Mouse (Mus musculus): ENCODE data around the gene Sgta.
A peak's percentile ranks its signal among the peaks of the same experiment; 100 is the strongest.
"Not testable (repeated sequence)": the region's sequence is repeated elsewhere in the genome, so short reads cannot be mapped to it uniquely, and the experiment has no call there.

Gene Sgta

DNA sequence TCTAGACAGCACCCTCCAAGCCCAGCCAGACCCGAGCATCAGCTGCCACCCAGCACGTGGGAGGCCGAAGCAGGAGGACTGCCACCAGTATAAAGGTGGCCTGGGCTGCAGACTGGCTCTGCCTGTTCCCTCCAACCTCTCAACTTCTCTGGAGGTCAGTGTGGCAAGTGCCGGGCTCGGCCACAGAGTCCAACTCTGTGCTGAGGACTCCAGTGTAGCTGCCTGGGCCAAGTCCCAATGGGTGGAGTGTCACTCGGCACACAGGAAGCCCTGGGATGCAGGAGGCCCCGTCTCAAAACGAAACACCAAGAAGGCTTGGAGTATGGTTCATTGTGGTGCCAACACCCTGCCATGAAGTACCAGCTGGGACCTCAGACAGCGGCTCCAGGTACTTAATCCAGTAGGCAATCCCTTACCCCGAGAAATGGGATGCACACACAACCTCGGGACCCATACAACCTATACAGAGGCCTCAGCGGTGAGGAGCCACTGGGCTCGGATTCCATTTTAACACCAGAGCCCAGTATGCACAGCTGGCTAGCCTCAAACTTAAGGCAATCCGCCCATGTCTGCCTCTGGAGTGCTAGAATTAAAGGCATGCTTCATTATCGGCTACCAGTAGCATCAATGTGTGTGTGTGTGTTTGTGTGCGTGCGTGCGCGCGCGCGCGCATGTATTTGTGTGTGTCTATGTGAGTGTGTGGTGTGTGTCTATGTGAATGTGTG is 2.4 kb downstream of the Sgta start:
- no peak for DNase-seq

DNA sequence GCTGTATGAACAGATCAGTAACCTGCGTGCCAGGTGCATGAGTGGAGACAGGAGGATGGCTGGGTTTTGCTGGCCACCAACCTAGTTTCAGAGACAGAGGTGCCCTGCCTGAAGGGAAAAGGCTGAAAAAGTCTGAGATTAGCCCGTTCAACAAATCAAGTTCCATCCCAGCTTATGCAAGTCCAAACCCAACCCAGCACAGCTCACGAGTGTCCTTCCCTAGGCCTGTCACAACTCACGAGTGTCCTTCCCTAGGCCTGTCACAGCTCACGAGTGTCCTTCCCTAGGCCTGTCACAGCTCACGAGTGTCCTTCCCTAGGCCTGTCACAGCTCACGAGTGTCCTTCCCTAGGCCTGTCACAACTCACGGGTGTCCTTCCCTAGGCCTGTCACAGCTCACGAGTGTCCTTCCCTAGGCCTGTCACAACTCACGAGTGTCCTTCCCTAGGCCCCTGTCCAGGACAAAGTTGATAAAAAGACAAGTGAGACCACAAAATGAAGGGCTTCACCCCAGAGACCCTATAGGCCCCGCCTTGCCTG is 4.1 kb downstream of the Sgta start:
- DNase-seq = not testable (repeated sequence)

DNA sequence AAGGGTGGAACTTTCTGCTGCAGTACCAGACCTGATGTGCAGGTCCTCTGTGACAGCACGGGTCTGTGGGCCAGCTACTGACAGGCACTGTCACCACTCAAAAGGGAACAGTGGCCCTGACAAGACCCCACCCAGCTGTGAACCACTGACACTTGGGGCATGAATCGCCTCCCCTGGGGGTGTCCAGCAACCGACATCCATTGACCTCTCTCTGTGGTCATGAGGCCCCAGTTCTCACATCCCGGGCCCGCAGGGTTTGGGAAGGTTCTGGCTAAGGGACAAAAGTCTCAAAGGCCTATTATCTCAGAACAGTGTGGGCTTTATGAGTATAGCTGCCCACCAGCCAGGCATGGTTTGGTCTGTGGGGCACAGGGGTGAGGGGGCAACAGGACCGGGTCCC is 4.8 kb downstream of the Sgta start:
- no peak for DNase-seq

DNA sequence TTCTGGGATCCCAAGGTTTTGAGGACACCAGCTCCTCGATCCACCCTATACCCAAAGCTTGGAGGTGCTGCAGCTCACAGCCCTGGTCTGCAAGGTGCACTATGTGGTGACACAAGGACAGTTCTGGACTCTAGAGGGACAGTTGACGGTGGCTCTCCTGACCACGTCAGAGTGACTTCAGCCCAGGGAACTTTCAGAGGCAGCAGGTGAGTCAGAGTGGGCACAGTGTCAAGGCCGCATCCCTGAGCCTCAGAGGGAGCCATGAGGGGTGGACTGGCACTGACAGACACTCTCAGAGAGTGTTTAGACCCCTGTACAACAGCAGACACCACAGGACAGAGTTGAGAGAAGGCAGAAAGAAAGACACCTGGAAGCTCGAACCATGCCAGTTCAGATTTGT is 7.4 kb downstream of the Sgta start:
- no peak for DNase-seq

DNA sequence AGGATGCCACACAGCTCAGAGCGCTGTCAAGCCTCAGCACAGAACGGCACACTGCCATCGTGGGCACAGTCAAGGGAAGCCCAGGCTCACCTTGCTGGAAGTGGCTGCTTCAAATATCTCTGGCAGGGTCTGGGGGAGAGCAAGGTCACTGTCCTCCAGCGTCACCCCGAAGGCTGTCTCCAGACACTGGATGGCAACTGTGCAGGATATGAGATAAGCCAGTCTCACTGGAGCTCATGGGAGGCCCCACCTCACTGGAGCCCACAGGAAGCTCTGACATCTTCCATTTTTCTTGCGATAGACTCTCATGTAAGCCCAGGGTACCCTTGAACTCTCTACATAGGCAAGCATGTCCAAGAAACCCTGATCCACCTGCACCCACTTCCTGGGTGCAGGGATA is 8.8 kb downstream of the Sgta start:
- DNase-seq = no peak

DNA sequence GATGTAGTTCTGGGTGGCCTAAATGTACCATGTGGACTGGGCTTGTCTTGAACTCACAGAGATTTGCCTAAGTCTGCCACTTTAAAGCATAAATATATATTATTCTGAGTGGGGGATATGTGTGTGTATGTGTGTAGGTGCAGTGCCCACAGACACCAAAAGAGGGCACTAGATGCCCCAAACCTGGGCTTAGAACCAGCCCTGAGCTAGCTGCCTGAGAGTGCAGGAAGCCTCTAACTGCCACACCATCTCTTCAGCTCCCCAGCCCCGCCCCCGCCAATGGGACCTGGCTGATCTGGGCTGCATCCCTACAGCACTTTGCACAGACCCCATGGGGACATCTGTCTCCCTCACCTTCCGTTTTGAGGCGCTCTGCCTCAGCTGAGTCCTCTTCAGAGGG is 9.3 kb downstream of the Sgta start:
- peak in 1 of 2 experiments; percentile 54 for DNase-seq

DNA sequence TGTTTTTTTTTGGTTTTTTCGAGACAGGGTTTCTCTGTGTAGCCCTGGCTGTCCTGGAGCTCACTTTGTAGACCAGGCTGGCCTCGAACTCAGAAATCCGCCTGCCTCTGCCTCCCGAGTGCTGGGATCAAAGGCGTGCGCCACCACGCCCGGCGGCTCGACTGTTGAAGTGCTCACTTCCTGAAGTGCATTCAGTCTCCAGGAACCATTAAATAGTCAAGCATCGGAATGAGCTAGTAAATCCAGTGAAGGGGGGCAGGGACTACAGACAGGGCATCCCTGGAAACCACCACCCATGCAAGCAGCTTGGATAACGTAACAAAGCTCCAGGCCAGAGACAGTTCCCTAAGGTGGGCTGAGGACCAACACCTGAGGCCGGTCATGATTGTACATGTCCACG is 14.7 kb downstream of the Sgta start:
- DNase-seq = not testable (repeated sequence)

DNA sequence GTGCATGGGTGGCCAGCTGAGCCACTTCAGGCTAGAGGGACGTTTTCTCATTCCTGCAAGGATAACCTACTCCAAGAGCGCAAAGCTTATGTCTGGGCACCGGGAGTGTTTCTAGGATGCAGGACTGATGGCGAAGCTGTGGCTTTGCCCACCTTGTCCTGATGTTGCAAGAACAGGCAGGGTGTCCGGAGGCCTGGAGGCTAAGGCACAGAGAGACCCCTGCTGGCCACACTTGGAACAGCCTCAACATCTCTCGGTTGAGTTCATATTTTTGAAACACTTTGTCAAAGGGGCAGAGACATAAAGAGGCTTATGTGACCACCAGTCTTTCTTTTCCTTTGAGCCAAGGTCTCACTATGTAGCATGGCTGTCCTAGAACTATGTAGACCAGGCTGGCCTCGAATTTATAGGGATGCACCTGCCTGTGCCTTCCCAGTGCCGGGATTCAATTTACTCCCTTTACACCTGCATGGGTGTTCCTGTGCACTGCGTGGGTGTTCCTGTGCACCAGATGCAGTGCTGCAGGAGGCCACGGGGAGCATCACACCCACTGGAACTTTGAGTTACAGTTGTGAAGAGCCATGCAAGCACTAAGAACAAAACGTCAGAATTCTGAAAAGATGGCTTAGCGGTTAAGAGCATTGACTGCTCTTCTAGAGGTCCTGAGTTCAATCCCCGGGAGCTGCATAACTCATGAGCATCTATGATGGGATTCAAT is 18.4 kb downstream of the Sgta start:
- peak; percentile 82 to 89 for DNase-seq

DNA sequence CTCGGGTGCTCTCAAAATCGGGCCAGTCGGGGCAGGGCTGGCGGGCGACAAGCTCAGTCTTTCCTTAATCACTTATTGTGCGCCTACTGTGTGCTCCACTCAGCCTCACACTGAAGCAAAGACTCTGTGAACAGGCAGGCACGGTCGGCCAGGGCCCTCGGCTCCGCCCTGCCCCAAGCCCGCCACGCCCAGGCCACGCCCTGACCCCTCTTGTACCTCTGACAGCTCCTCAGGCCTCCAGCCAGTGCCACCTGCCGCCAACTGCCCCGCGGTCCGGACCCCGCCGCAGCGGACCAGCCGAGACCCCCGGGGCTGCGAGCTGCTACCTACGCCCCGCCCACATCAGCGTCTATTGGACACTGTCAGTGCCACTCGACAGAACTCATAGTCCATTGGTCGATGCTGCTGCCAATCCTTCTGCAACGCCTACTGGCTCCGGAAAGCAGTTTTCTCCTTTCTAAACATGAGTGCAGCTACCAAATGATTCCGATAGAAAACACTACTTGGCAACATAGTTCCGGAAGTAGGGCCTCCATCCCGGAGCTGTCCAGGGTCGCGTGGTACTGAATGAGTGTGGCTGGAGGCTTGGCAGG is 22.9 kb downstream of the Sgta start, which contains the start of gene Slc39a3:
Gene Slc39a3 (minus strand): TSS at position 439 of the 593 bp plus-strand sequence.
- peak; percentile 100 for DNase-seq

DNA sequence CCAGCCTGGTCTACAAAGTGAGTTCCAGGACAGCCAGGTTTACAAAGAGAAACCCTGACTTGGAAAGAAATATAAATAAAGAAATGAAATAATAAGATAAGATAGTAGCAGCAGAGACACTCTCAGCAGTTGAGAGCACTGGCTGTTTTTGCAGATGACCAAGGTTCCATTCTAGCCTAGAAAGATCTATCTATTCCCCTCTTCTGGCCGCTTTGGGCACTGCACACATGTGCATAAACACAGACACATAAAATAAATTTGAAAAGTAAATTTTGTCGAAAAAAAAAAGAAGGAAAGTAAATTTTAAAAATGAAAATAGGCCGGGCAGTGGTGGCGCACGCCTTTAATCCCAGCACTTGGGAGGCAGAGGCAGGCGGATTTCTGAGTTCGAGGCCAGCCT is 23.7 kb downstream of the Sgta start:
- DNase-seq = peak in 1 of 2 experiments; percentile 65

DNA sequence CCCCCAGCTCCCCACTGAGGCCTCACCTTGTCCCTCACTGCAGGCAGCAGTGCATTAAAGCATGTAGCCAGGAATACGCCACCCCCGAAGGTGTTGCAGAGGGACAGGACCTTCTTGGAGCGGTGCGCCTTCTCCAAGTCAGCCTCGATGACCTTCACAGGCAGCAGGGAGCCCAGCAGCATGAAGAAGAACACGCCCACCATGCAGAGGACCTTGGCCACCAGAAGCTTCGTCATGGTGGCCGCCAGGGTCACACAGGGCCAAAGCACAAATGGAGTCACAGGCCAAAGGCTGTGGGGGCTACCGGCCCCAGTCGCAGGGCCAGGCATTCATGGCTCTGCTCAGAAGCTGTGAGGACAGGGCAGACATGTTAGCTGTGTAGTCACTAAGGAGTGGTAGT is 26.4 kb downstream of the Sgta start:
- DNase-seq = no peak

DNA sequence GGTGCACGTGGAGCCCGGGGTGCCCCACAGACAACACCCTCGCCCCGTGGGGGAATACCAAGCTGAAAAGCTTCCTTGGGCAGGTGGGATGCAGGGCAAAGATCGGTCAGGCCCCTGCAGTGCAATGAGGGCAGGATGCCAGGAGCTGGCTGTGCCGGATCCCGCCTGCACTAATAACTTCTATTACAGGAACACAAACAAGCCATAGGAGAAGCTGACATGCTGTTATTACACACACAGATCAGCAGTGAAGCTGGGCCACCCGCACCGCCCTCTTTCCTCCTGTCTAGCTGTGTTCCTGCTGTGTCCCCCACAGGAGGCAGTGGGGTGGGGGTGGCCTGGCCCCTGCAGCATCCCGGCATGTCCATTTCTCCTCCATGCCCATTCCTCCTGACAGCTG is 30.9 kb downstream of the Sgta start:
- DNase-seq = peak in 1 of 2 experiments; percentile 64

DNA sequence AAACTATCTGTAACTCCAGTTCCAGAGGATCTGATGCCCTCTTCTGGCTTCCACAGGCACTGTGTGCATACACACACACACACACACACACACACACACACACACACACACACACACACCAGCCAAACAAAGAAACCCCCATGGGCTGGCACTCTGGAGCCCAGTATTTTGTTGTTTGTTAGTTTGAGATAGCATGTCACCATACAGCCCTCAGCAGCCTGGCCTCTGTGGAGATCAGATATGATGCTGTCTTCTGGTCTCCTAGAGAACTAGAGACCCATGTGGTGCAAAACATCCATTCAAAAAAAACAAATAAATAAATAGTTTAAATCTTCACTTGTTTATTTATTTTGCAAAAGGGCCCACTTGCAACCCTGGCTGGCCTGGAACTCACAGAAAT is 31.8 kb downstream of the Sgta start:
- DNase-seq = no peak

DNA sequence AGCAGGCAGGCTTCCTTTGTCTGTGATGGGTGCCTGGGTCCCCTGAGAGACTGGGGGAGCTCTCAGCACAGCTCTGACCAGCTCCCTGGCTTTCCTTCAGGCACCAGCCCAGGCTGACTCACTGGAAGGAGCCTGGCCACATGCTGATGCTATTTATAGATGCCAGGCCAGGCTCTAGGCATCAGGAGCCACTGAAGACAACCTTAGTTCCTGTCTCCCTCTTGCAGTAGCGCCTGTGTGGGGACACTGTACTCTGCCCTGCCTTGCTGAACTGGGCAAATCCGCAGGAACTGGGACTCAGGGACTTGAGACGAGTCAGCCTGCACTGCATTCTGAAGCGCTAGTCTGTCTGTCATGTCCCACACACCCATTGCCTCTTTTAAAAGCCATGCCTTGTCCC is 32.6 kb downstream of the Sgta start:
- DNase-seq = peak; percentile 86 to 88

DNA sequence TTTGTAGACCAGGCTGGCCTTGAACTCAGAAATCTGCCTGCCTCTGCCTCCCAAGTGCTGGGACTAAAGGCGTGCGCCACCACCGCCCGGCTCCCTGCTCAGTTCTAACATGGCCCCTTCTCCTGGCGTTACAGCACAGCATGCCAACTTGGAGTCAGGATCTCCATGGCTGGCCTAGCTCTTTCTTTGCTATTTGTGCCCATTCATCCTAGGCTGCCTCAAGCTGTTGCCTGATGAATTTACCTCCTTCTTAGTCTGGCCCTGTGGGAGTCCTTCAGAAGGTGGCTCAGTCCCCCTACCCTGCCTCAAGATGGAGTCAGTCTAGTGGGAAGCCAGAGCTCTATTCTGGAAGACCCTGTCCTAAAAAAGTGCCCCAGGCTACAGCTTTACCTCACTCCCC is 33.1 kb downstream of the Sgta start:
- peak; percentile 47 to 62 for DNase-seq

DNA sequence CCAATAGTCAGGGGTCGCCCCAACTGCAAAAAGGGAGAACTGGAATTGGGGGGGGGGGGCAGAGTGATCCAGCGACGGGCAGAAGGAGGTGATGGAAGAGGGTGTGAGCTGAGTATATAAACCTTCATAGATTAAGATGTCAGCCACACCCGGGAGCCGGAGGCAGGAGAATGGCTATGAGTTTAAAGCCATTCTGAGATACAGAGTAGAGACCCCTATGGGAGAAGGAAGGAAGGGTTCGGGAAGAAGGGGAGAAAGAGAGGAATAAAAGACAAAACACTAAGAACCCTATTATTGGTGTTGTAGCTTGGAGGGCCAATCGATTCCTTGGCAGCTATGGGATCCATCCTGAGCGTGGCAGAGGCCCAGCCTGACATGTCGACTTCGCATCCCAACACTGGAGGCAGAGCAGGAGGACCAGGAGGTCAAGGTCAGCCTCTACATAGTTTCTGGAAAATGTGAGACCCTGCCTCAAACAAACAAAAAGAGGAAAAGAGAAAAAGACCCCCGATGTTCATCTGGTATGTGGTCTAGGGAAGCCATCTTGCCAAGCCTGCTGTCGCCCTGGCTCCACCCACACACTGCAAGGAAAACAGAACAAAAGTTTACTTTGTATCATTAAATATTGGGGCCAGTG is 34.2 kb downstream of the Sgta start, which contains the start of gene Diras1:
Gene Diras1 (minus strand): TSS at position 24 of the 637 bp plus-strand sequence.
- no peak for DNase-seq

DNA sequence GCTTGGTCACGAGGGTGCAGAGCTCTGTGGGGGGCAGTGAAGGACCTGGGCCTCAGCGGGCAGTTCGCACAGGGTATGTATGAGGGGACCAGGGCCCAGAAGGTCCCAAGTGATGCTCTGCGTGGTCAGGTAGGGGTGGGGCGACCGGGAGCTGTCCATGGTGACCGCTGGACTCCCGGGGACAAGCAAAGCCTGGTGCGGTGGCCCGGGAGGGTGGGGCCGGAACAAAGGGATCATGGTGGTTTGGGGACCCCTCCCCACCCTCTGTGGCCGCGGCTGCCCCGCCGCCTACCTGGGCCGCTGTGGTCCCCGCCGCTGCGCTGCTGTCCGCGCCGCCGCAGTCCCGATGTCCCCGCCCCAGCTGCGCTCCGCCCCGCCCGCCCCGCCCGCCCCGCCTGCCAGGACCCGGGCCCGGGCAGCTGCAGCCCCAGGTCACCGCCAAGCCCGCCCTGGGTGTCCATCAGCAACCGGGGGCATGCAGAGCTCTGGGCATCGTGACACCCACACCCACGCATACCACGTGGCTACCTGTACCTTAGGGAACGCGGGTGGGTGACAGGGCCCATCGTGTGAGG is 34.8 kb downstream of the Sgta start:
- DNase-seq = peak; percentile 68 to 74

DNA sequence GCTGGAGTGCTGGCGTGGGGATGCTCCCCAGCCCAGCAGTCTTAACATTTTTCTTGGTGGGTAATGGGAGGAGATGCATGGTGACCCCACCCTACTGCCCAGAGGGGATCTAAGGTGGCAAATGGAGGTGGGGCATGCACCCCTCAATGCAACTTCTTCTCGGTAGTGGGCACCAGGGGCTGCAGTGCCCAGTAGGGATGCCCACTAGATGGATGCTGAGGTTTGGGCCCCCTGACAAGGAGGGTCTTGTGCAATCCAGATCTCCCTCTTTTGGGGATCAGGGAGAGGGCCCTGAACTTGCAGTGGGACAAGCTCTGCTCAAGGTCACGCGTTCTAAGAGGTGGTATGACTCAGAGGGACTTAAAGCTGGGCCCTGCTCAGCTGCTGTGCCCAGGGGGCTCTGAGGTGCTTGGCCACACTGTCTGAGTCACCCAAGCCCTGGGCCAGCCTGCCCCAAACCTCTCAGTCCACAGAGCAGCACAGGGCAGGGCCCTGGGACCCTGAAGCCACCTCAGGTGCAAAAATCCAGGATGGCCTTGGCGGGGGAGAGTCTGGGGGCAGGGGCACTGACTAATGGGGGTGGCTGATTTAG is 35.5 kb downstream of the Sgta start:
- peak in 1 of 2 experiments; percentile 38 for DNase-seq

DNA sequence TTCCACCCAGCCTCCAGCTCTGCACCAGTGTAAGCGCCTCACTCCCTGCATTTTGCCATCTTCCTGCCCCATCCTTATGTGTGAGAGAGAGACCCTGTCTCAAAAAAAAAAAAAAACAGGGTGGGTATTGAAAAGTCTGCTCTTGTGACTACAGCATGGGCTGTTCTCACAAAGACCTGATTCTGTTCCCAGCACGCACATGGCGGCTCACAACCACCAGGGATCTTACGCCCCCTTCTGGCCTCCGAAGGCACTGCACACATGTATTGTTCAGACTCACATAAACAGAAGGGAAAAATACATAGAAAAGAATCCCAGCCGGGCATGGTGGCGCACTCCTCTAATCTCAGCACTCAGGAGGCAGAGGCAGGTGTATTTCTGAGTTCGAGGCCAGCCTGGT is 37.2 kb downstream of the Sgta start:
- DNase-seq = peak in 1 of 2 experiments; percentile 59

DNA sequence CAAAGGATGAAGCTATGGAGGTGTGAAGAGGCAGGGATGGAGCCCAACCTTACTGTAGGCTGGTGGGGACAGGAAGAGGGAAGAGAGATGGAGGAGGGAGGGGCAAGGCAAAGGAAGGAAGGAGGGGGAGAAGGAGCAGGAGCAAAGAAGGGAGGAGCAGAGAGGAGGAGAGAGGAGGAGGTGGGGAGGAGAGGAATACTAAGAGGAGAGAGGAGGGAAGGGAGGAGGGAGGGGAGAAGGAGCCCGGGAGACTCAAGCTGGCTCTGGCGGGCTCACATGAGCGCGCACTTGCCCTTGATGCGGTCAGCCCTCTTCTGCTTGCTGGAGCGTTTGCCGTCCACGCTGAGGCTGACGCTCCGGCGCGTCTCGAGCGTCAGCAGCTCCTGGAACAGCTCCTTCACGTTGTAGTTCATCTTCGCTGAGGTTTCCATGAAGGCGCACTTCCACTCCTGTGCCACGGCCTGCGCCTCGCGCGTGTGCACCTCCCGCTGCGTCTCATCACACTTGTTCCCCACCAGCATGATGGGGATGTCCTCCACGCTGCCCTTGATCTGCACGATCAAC is 38.4 kb downstream of the Sgta start:
- DNase-seq = peak in 1 of 2 experiments; percentile 55

DNA sequence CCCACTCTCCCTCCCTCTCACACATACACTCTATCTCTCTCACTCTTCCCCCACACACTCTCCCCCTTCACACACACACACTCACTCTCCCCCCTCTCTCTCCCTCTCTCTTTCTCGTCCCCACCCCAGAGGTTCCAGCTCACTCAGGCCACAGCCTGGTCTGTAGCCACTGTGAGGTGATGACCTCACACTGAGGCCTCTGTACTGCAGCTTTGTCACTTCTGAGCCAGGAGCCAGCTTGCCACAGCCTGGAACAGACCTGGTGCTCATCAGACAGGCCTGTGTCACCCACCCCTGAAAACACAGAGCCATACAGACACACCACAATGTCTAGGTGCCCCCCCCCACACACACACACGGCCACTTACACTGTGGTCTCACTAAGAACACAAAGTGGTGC is 39.8 kb downstream of the Sgta start:
- no peak for DNase-seq

DNA sequence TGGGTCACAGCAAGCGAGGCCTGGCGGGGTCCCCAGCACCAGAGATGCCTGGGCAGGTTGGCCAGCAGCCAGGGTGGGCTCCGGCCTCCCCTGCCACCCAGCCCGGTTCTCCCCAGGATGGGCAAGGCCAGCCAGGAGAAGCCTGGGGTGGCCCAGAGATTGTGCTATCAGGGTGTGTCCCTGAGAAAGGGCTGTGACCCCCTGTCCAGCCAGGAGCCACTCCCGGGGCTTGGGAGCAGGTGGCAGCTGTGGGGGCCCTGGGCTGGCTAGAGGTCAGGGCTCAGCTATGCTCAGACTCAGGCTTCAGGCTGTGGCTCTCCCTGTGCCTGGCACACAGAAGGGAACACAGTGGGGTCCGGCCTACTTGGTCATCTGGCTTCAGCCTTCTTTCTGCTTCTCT is 40.3 kb downstream of the Sgta start:
- DNase-seq = peak in 1 of 2 experiments; percentile 48

Data from cerebellum, postnatal 25 days (tissue).